Mouse (Mus musculus): ENCODE data around the gene Krtcap2. TPM values are rescaled to one million over a fixed set of nuclear protein-coding genes. Genes with fewer than 3 reads are reported as not detected.

Krtcap2 gene
- polyA plus RNA-seq, 1 experiment = not detected

- H3K4me3 ChIP-seq (ENCODE audit: insufficient read depth, low read depth, low read length) = no peak overlapping the region
- no peak overlapping the region for H3K27ac ChIP-seq (ENCODE audit: insufficient read depth, low read depth, low read length)
- TF ChIP-seq CTCF (IDR thresholded peaks at IDR 0.05; ENCODE audit: insufficient read depth, low read depth, low read length) (no peak), POLR2A (IDR thresholded peaks at IDR 0.05; ENCODE audit: insufficient read depth, low read depth, low read length) (no peak)
- peaks cover 24% of the 10 kb centered on the region for H3K4me1 ChIP-seq (ENCODE audit: control insufficient read depth, insufficient read depth, low read length)
- 34% methylated on average over 6 of the region's 6 CpGs for WGBS
Observed at GRCm38 (mm10) chr3:89270891-89271290, 25.1 kb downstream of the Krtcap2 start.

- Histone ChIP-seq H3K27ac (ENCODE audit: insufficient read depth, low read depth, low read length) (no peak overlapping the region), H3K4me3 (ENCODE audit: insufficient read depth, low read depth, low read length) (no peak overlapping the region), H3K4me1 (ENCODE audit: control insufficient read depth, insufficient read depth, low read length) (peaks cover 24% of the 10 kb centered on the region)
- WGBS = 67% methylated on average over 6 of the region's 6 CpGs
- no peak for TF ChIP-seq CTCF (IDR thresholded peaks at IDR 0.05; ENCODE audit: insufficient read depth, low read depth, low read length)
- no peak for TF ChIP-seq POLR2A (IDR thresholded peaks at IDR 0.05; ENCODE audit: insufficient read depth, low read depth, low read length)
Observed at GRCm38 (mm10) chr3:89271760-89272159, 26.0 kb downstream of the Krtcap2 start.

- H3K4me3 ChIP-seq (ENCODE audit: insufficient read depth, low read depth, low read length) = no peak overlapping the region
- peaks cover 22% of the 10 kb centered on the region for H3K4me1 ChIP-seq (ENCODE audit: control insufficient read depth, insufficient read depth, low read length)
- 92% methylated on average over 13 of the region's 13 CpGs for WGBS
- H3K27ac ChIP-seq (ENCODE audit: insufficient read depth, low read depth, low read length) = no peak overlapping the region
- TF ChIP-seq POLR2A (IDR thresholded peaks at IDR 0.05; ENCODE audit: insufficient read depth, low read depth, low read length) (no peak), CTCF (IDR thresholded peaks at IDR 0.05; ENCODE audit: insufficient read depth, low read depth, low read length) (no peak)
Observed at GRCm38 (mm10) chr3:89276061-89276460, 30.3 kb downstream of the Krtcap2 start.

GRCm38 (mm10) chr3:89277281-89278021, 31.7 kb downstream of the Krtcap2 start:
- Histone ChIP-seq H3K4me1 (ENCODE audit: control insufficient read depth, insufficient read depth, low read length) (peaks cover 28% of the 10 kb centered on the region), H3K4me3 (ENCODE audit: insufficient read depth, low read depth, low read length) (no peak overlapping the region; the same call in 1 of the 2 replicates), H3K27ac (ENCODE audit: insufficient read depth, low read depth, low read length) (no peak overlapping the region)
- WGBS = 59% methylated on average over 14 of the region's 14 CpGs
- TF ChIP-seq CTCF (IDR thresholded peaks at IDR 0.05; ENCODE audit: insufficient read depth, low read depth, low read length) (no peak), POLR2A (IDR thresholded peaks at IDR 0.05; ENCODE audit: insufficient read depth, low read depth, low read length) (no peak)

GRCm38 (mm10) chr3:89278107-89278506, 32.3 kb downstream of the Krtcap2 start:
- Histone ChIP-seq H3K4me3 (ENCODE audit: insufficient read depth, low read depth, low read length) (no peak overlapping the region), H3K27ac (ENCODE audit: insufficient read depth, low read depth, low read length) (no peak overlapping the region), H3K4me1 (ENCODE audit: control insufficient read depth, insufficient read depth, low read length) (peaks cover 28% of the 10 kb centered on the region)
- WGBS = 87% methylated on average over 7 of the region's 7 CpGs
- TF ChIP-seq POLR2A (IDR thresholded peaks at IDR 0.05; ENCODE audit: insufficient read depth, low read depth, low read length) (no peak), CTCF (IDR thresholded peaks at IDR 0.05; ENCODE audit: insufficient read depth, low read depth, low read length) (no peak)

GRCm38 (mm10) chr3:89278643-89279042, 32.9 kb downstream of the Krtcap2 start:
- 70% methylated on average over 8 of the region's 8 CpGs for WGBS
- Histone ChIP-seq H3K4me1 (ENCODE audit: control insufficient read depth, insufficient read depth, low read length) (peaks cover 28% of the 10 kb centered on the region), H3K27ac (ENCODE audit: insufficient read depth, low read depth, low read length) (no peak overlapping the region), H3K4me3 (ENCODE audit: insufficient read depth, low read depth, low read length) (peak overlapping the region; percentile 49; the same call in 1 of the 2 replicates)
- TF ChIP-seq POLR2A (IDR thresholded peaks at IDR 0.05; ENCODE audit: insufficient read depth, low read depth, low read length) = no peak
- TF ChIP-seq CTCF (IDR thresholded peaks at IDR 0.05; ENCODE audit: insufficient read depth, low read depth, low read length) = no peak

GRCm38 (mm10) chr3:89279153-89279890, 33.6 kb downstream of the Krtcap2 start:
- Histone ChIP-seq H3K4me3 (ENCODE audit: insufficient read depth, low read depth, low read length) (peak overlapping the region; percentile 49), H3K4me1 (ENCODE audit: control insufficient read depth, insufficient read depth, low read length) (peaks cover 28% of the 10 kb centered on the region), H3K27ac (ENCODE audit: insufficient read depth, low read depth, low read length) (peak overlapping the region; percentile 48)
- whole genome bisulfite sequencing = 11% methylated on average over 35 of the region's 35 CpGs
- no peak for TF ChIP-seq CTCF (IDR thresholded peaks at IDR 0.05; ENCODE audit: insufficient read depth, low read depth, low read length)
- TF ChIP-seq POLR2A (IDR thresholded peaks at IDR 0.05; ENCODE audit: insufficient read depth, low read depth, low read length) = 0 out of 2 replicates have a peak, but pooled peaks have one; percentile 24

- TF ChIP-seq POLR2A (IDR thresholded peaks at IDR 0.05; ENCODE audit: insufficient read depth, low read depth, low read length) = no peak
- TF ChIP-seq CTCF (IDR thresholded peaks at IDR 0.05; ENCODE audit: insufficient read depth, low read depth, low read length) = no peak
- Histone ChIP-seq H3K4me1 (ENCODE audit: control insufficient read depth, insufficient read depth, low read length) (peaks cover 28% of the 10 kb centered on the region), H3K4me3 (ENCODE audit: insufficient read depth, low read depth, low read length) (peak overlapping the region; percentile 49), H3K27ac (ENCODE audit: insufficient read depth, low read depth, low read length) (no peak overlapping the region)
- 1% methylated on average over 28 of the region's 29 CpGs for WGBS
Observed at GRCm38 (mm10) chr3:89280050-89280605, 34.4 kb downstream of the Krtcap2 start.
